Mouse (Mus musculus) forebrain, postnatal 0 days (tissue): ENCODE results near the gene Xiap. TPM values are rescaled to one million over a fixed set of nuclear protein-coding genes. Genes with fewer than 3 reads are reported as not detected.

Experiments
- ATAC-seq: fragments of 200-750 bp; cut with Nextera tagmentation; 2 replicates; pipeline ENCODE4 v1.8.0; 2017; ENCODE audit warnings: mild to moderate bottlenecking, moderate library complexity
- DNase-seq: peaks from one replicate; pipeline ENCODE4 v3.0.0-alpha.2; 2015
- H3K27ac ChIP-seq: fragments of 300-500 bp; sonication (generic); 2 replicates; pipeline ENCODE4 v1.5.1; 2014; ENCODE audit warnings: low read depth, mild to moderate bottlenecking, antibody characterized with exemption, low read length, moderate library complexity, mixed read lengths
- H3K27me3 ChIP-seq: fragments of 300-500 bp; sonication (generic); 2 replicates; pipeline ENCODE4 v1.6.1; 2014; ENCODE audit warnings: mild to moderate bottlenecking, low read length, mixed read lengths; ENCODE audit not compliant: insufficient read depth
- H3K36me3 ChIP-seq: fragments of 300-500 bp; sonication (generic); 2 replicates; pipeline ENCODE4 v1.6.1; 2014; ENCODE audit warnings: mild to moderate bottlenecking, moderate library complexity; ENCODE audit not compliant: insufficient read depth
- H3K4me1 ChIP-seq: fragments of 300-500 bp; sonication (generic); 2 replicates; pipeline ENCODE4 v1.6.1; 2014; ENCODE audit warnings: antibody characterized with exemption; ENCODE audit not compliant: insufficient read depth
- H3K4me2 ChIP-seq: fragments of 300-500 bp; sonication (generic); 2 replicates; pipeline ENCODE4 v1.6.1; 2014; ENCODE audit warnings: low read depth, mild to moderate bottlenecking, moderate library complexity
- H3K4me3 ChIP-seq: fragments of 300-500 bp; sonication (generic); 2 replicates; pipeline ENCODE4 v1.5.1; 2014; ENCODE audit warnings: low read depth, low read length, mixed read lengths
- H3K9ac ChIP-seq: fragments of 300-500 bp; sonication (generic); 2 replicates; pipeline ENCODE4 v1.6.1; 2014; ENCODE audit warnings: mild to moderate bottlenecking
- H3K9me3 ChIP-seq: fragments of 300-500 bp; sonication (generic); 2 replicates; pipeline ENCODE4 v1.6.1; 2016; ENCODE audit warnings: low read length
- CTCF ChIP-seq: sonication (generic); IDR thresholded peaks from 2 replicates; pipeline ENCODE4 v1.5.1; 2016; ENCODE audit warnings: antibody characterized with exemption, control low read depth, low read depth
- WGBS: fragments of 180-500 bp; shearing (Covaris S2); extraction: QIAGEN DNeasy Blood & Tissue Kit; methylation state at CpG from one replicate; pipeline ENCODE4 v1.1.7; 2014; 5-methylcytosine and 5-hydroxymethylcytosine counted together
- polyA plus RNA-seq: library from polyadenylated mRNA; unstranded; fragments of >200 nt; fragmentation: Nextera tagmentation; extraction: Ambion mirVana; gene quantifications from 2 replicates; pipeline ENCODE4 v1.2.1, GENCODE M21; 2015
- total RNA-seq: library from RNA; depleted of rRNA; stranded (reverse); fragments of >200 nt; gene quantifications from 2 replicates; pipeline ENCODE4 v1.2.3, GENCODE M21; 2014

Xiap gene
- total and polyA plus RNA-seq, 2 experiments from 2014 or later, result 8.3 to 41.9 TPM

- Histone ChIP-seq H3K4me1 (no peaks in the 10 kb centered on the region), H3K4me2 (no peak overlapping the region), H3K9ac (no peak overlapping the region), H3K36me3 (no peaks in the 10 kb centered on the region), H3K9me3 (no peaks in the 10 kb centered on the region), H3K27me3 (no peaks in the 10 kb centered on the region), H3K27ac (no peak overlapping the region), H3K4me3 (no peak overlapping the region)
- ATAC-seq (no peak), DNase-seq (no peak)
- 84% methylated on average over 4 of the region's 4 CpGs for WGBS
- no peak for TF ChIP-seq CTCF
Observed at GRCm38 (mm10) chrX:42143991-42144390, 84.5 kb downstream of the Xiap start.

- Histone ChIP-seq H3K9ac (no peak overlapping the region), H3K27ac (no peak overlapping the region), H3K27me3 (no peaks in the 10 kb centered on the region), H3K4me1 (no peaks in the 10 kb centered on the region), H3K9me3 (no peaks in the 10 kb centered on the region), H3K4me3 (no peak overlapping the region), H3K4me2 (peak overlapping the region; percentile 47), H3K36me3 (no peaks in the 10 kb centered on the region)
- DNase-seq (no peak), ATAC-seq (no peak)
- no peak for TF ChIP-seq CTCF
- 62% methylated on average over 5 of the region's 5 CpGs for WGBS
Observed at GRCm38 (mm10) chrX:42148016-42148451, 88.6 kb downstream of the Xiap start.

DNA sequence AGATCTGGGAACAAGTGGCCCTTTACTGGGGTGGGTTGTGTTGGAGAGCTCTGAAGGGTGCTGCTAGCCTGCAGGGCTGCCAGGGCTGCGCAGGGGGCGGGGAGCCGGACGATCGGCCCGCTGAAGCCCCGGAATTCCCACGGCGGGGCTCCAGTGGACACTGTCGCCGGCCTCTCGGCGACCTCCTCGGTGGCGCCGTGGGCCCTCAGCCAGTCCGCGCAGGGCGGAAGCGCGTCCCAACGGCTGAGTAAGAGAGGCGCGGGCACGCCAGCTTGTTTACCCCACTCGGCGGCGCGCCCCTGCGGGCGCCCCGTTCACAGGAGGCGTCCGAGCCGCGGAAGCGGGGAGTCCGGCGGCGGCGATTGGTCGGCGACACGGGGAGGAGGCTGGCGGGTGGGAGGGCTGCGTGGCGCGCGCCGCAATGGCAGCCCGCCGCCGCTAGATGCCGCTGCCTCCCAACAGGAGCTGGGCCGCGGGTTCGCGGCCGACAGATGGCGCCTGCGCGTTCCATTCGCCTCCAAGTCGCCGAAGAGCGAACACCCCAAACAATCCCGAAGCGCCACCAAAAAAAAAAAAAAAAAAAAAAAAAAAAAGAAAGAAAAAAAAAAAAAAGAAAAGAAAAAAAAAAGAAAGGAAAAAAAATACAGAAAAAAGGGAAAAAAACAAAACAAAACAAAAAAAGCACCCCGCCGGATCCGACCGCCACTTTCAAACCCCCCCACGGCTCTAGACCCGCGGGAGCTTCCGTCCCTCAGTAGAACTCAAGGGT lies 89.5 kb downstream of the Xiap start, which contains the start of gene Stag2:
TSS of gene Stag2 (plus strand) at position 530 of the 769 bp plus-strand sequence.
- peak; percentile 93 for DNase-seq
- H3K36me3 ChIP-seq, result no peaks in the 10 kb centered on the region
- H3K9me3 ChIP-seq, result no peaks in the 10 kb centered on the region
- peak; percentile 81 for TF ChIP-seq CTCF
- H3K27me3 ChIP-seq, result no peaks in the 10 kb centered on the region
- ATAC-seq, result peak; percentile 82
- H3K4me3 ChIP-seq, result peak within 1 kb of the TSS; percentile 62
- peak within 1 kb of the TSS; percentile 90 for H3K9ac ChIP-seq
- H3K27ac ChIP-seq, result peak within 1 kb of the TSS; percentile 99
- WGBS, result 19% methylated on average over 60 of the region's 76 CpGs
- peak within 1 kb of the TSS; percentile 47 for H3K4me2 ChIP-seq
- H3K4me1 ChIP-seq, result no peaks in the 10 kb centered on the region

- Histone ChIP-seq H3K4me1 (no peaks in the 10 kb centered on the region), H3K9ac (peak overlapping the region; percentile 90), H3K4me3 (peak overlapping the region; percentile 62), H3K27ac (peak overlapping the region; percentile 99), H3K9me3 (no peaks in the 10 kb centered on the region), H3K36me3 (no peaks in the 10 kb centered on the region), H3K27me3 (no peaks in the 10 kb centered on the region), H3K4me2 (peak overlapping the region; percentile 43)
- 41% methylated on average over 59 of the region's 71 CpGs for WGBS
- DNase-seq (peak; percentile 63), ATAC-seq (peak; percentile 40)
- TF ChIP-seq CTCF, result no peak
Observed at GRCm38 (mm10) chrX:42149557-42150345, 90.3 kb downstream of the Xiap start.

DNA sequence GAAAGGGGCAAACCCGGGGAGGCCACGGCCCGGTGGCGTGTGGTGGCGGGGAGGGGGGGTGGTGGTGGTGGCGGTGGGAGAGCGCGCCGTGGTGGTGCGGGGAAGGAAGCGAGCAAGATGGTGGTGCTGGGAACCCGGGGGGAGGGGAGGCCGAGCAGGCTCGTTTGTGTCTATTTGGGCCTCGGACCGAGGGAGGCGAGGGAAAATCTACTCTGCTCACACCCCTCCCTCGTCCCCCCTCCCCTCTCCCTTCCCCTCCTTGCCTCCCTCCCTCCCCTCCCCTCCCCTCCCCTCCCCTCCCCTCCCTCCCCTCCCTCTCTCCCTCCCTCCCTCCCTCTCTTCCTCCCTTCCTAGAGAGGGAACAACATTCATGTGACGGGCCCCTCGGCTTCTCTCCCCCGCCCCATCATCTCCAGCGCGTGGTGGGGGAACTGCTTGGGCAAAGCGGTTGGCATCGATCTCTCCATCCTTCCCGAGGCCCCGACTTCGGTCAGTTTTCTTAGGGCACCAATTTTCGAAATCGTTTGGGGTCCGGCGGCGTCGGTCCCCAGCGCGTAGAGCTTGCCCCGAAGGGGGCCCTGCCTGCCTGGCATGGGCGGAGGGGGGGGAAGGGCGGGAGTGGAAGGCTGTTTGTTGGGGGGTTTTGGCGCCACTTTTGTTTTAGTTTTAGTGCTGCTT lies 91.0 kb downstream of the Xiap start:
- 27% methylated on average over 21 of the region's 40 CpGs for WGBS
- no peaks in the 10 kb centered on the region for H3K27me3 ChIP-seq
- H3K9ac ChIP-seq, result peak overlapping the region; percentile 90
- peak overlapping the region; percentile 50 for H3K4me2 ChIP-seq
- peak; percentile 75 for ATAC-seq
- peak; percentile 79 for DNase-seq
- no peak for TF ChIP-seq CTCF
- H3K4me1 ChIP-seq, result no peaks in the 10 kb centered on the region
- peak overlapping the region; percentile 62 for H3K4me3 ChIP-seq
- no peaks in the 10 kb centered on the region for H3K9me3 ChIP-seq
- H3K36me3 ChIP-seq, result no peaks in the 10 kb centered on the region
- peak overlapping the region; percentile 99 for H3K27ac ChIP-seq

GRCm38 (mm10) chrX:42151024-42151754 lies 91.7 kb downstream of the Xiap start:
- peak overlapping the region; percentile 54 for H3K9ac ChIP-seq
- H3K36me3 ChIP-seq, result no peaks in the 10 kb centered on the region
- no peaks in the 10 kb centered on the region for H3K9me3 ChIP-seq
- DNase-seq (no peak), ATAC-seq (no peak)
- peak overlapping the region; percentile 50 for H3K4me2 ChIP-seq
- 29% methylated on average over 25 of the region's 25 CpGs for WGBS
- H3K27me3 ChIP-seq, result no peaks in the 10 kb centered on the region
- no peaks in the 10 kb centered on the region for H3K4me1 ChIP-seq
- H3K27ac ChIP-seq, result peak overlapping the region; percentile 99
- no peak for TF ChIP-seq CTCF
- H3K4me3 ChIP-seq, result peak overlapping the region; percentile 62
